Mouse (Mus musculus): ENCODE results near the gene Gpr157. TPM values are rescaled to one million over a fixed set of nuclear protein-coding genes. Genes with fewer than 3 reads are reported as not detected.

The Gpr157 gene
- polyA plus RNA-seq (2017; shearing (Covaris generic)): 0.53 TPM

DNA sequence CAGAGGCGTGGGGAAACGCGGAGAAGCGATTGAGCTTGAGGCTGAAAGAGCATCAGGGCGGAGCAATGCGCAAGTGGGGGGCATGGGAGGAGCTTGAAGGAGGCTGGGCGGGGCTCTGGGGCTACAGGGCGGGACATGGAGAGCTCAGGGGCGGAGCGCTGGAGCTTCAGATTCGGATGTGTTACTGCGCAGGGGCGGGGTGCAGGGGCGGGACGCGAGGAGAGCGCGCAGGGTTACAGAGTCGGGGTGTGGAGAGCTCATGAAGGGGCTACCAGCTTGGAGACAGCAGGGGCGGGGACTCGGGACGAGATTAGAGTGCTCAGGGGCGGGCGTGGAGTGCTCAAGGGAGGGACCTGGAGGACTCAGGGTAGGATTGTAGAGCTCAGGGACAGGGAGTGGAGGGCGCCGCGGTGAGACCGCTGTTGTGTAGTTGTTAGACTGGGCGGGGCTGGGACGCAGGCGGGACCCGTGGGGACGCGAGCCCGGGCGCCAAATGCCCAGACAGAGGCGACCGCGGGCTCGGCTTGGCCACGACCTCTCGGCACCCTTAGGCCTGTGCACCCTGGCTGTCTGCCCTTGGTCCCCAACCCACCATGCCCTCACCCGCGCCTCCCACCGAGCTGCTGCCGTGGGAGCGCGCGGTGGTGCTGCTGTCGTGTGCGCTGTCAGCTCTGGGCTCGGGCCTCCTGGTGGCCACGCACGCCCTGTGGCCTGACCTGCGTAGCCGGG lies at the start of gene Gpr157:
Gpr157 (plus strand) TSS at position 205 of the 729 bp plus-strand sequence.

DNA sequence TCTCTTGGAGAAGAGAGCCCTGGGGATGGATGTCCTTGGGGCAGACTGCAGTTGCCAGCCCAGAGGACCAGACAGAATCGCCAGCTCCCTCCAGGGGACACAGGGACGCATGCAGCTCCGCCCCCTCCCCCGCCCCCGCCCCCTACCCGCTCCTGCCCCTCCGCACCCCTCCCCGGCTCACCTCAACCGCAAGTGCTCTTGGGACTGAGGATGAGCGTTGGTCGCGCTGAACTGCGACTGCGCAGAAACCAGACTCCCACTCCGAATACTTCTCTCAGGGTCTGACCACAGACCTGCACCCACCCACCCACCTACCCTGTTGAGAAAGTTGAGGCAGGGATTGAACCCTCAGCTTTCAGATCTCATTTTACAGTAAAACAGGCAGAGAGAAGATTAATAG lies 31.9 kb downstream of the Gpr157 start, which contains the start of gene Slc2a5:
Slc2a5 (plus strand) TSS at position 229 of the 400 bp plus-strand sequence.

Other genes with a start within 250 kb of the Gpr157 start
- gene Spsb1, start 132.3 kb upstream of the Gpr157 start, polyA plus RNA-seq (2017; shearing (Covaris generic)): 47.8 TPM
- 13.3 TPM for gene H6pd, start 78.3 kb upstream of the Gpr157 start, polyA plus RNA-seq (2017; shearing (Covaris generic))
- gene Slc2a5, start 31.9 kb downstream of the Gpr157 start, polyA plus RNA-seq (2017; shearing (Covaris generic)): not detected
- gene Slc2a7, start 61.6 kb downstream of the Gpr157 start, polyA plus RNA-seq (2017; shearing (Covaris generic)): not detected
- not detected for gene Car6, start 114.0 kb downstream of the Gpr157 start, polyA plus RNA-seq (2017; shearing (Covaris generic))
- gene Eno1, start 149.4 kb downstream of the Gpr157 start, polyA plus RNA-seq (2017; shearing (Covaris generic)): 845 TPM
- gene Rere, start 194.3 kb downstream of the Gpr157 start, polyA plus RNA-seq (2017; shearing (Covaris generic)): 37.4 TPM

Measured in naive thymus-derived CD4-positive, alpha-beta T cell, adult 5 months (primary cell).